Mouse (Mus musculus): ENCODE measurements around the gene Emc9. TPM values are rescaled to one million over a fixed set of nuclear protein-coding genes. Genes with fewer than 3 reads are reported as not detected.

Gene Emc9
- polyA plus RNA-seq, 1 experiment from 2014 or later, result 5.3 TPM

- Histone ChIP-seq H3K4me2 (ENCODE audit: low read depth, low read length) (no peak overlapping the region), H3K4me3 (ENCODE audit: low read depth, low read length) (no peak overlapping the region), H3K4me1 (ENCODE audit: control insufficient read depth, insufficient read depth, low read length) (no peaks in the 10 kb centered on the region), H3K27me3 (ENCODE audit: control insufficient read depth, insufficient read depth, low read length) (no peaks in the 10 kb centered on the region), H3K9me3 (replicated peaks; ENCODE audit: control insufficient read depth, low read length) (no peaks in the 10 kb centered on the region), H3K9ac (replicated peaks; ENCODE audit: low read length) (no peak overlapping the region), H3K27ac (replicated peaks; ENCODE audit: low read depth, low read length) (no peak overlapping the region), H3K36me3 (replicated peaks; ENCODE audit: control insufficient read depth, insufficient read depth, low read depth, low read length) (no peaks in the 10 kb centered on the region)
- ATAC-seq (replicated peaks; ENCODE audit: insufficient number of reproducible peaks, low FRiP score, low TSS enrichment, low read depth), result no peak
- no peak for DNase-seq (ENCODE audit: low spot score)
- 79% methylated on average over 7 of the region's 7 CpGs for WGBS
Observed at GRCm38 (mm10) chr14:55614565-55615178, 29.6 kb upstream of the Emc9 start.

- H3K9ac ChIP-seq (replicated peaks; ENCODE audit: low read length), result no peak overlapping the region
- H3K27ac ChIP-seq (replicated peaks; ENCODE audit: low read depth, low read length), result no peak overlapping the region
- no peaks in the 10 kb centered on the region for H3K9me3 ChIP-seq (replicated peaks; ENCODE audit: control insufficient read depth, low read length)
- 79% methylated on average over 6 of the region's 6 CpGs for WGBS
- DNase-seq (ENCODE audit: low spot score), result no peak
- no peak overlapping the region for H3K4me3 ChIP-seq (ENCODE audit: low read depth, low read length)
- no peaks in the 10 kb centered on the region; the same call in 1 of the 2 replicates for H3K36me3 ChIP-seq (replicated peaks; ENCODE audit: control insufficient read depth, insufficient read depth, low read depth, low read length)
- no peak for ATAC-seq (replicated peaks; ENCODE audit: insufficient number of reproducible peaks, low FRiP score, low TSS enrichment, low read depth)
- no peaks in the 10 kb centered on the region for H3K27me3 ChIP-seq (ENCODE audit: control insufficient read depth, insufficient read depth, low read length)
- H3K4me2 ChIP-seq (ENCODE audit: low read depth, low read length), result no peak overlapping the region
- no peaks in the 10 kb centered on the region for H3K4me1 ChIP-seq (ENCODE audit: control insufficient read depth, insufficient read depth, low read length)
Observed at GRCm38 (mm10) chr14:55613346-55613745, 28.2 kb upstream of the Emc9 start.

- WGBS, result 90% methylated on average over 6 of the region's 6 CpGs
- no peak for DNase-seq (ENCODE audit: low spot score)
Observed at GRCm38 (mm10) chr14:55608339-55608738, 23.2 kb upstream of the Emc9 start.

GRCm38 (mm10) chr14:55605743-55606459 lies 20.8 kb upstream of the Emc9 start:
- Histone ChIP-seq H3K4me2 (ENCODE audit: low read depth, low read length) (no peak overlapping the region), H3K27me3 (ENCODE audit: control insufficient read depth, insufficient read depth, low read length) (no peaks in the 10 kb centered on the region), H3K27ac (replicated peaks; ENCODE audit: low read depth, low read length) (no peak overlapping the region), H3K36me3 (replicated peaks; ENCODE audit: control insufficient read depth, insufficient read depth, low read depth, low read length) (peaks cover 6% of the 10 kb centered on the region), H3K4me3 (ENCODE audit: low read depth, low read length) (no peak overlapping the region), H3K4me1 (ENCODE audit: control insufficient read depth, insufficient read depth, low read length) (no peaks in the 10 kb centered on the region; the same call in 1 of the 2 replicates), H3K9me3 (replicated peaks; ENCODE audit: control insufficient read depth, low read length) (no peaks in the 10 kb centered on the region), H3K9ac (replicated peaks; ENCODE audit: low read length) (no peak overlapping the region)
- 92% methylated on average over 16 of the region's 16 CpGs for WGBS
- DNase-seq (ENCODE audit: low spot score) (no peak), ATAC-seq (replicated peaks; ENCODE audit: insufficient number of reproducible peaks, low FRiP score, low TSS enrichment, low read depth) (no peak)

More at GRCm38 (mm10) chr14:55608339-55608738, 23.2 kb upstream of the Emc9 start:
- Histone ChIP-seq H3K4me2 (ENCODE audit: low read depth, low read length) (no peak overlapping the region), H3K36me3 (replicated peaks; ENCODE audit: control insufficient read depth, insufficient read depth, low read depth, low read length) (peaks cover 3% of the 10 kb centered on the region), H3K4me3 (ENCODE audit: low read depth, low read length) (no peak overlapping the region), H3K9ac (replicated peaks; ENCODE audit: low read length) (no peak overlapping the region), H3K27ac (replicated peaks; ENCODE audit: low read depth, low read length) (no peak overlapping the region), H3K27me3 (ENCODE audit: control insufficient read depth, insufficient read depth, low read length) (no peaks in the 10 kb centered on the region), H3K9me3 (replicated peaks; ENCODE audit: control insufficient read depth, low read length) (no peaks in the 10 kb centered on the region), H3K4me1 (ENCODE audit: control insufficient read depth, insufficient read depth, low read length) (no peaks in the 10 kb centered on the region; the same call in 1 of the 2 replicates)
- ATAC-seq (replicated peaks; ENCODE audit: insufficient number of reproducible peaks, low FRiP score, low TSS enrichment, low read depth), result no peak

- no peak for DNase-seq (ENCODE audit: low spot score)
- no peaks in the 10 kb centered on the region for H3K9me3 ChIP-seq (replicated peaks; ENCODE audit: control insufficient read depth, low read length)
- no peaks in the 10 kb centered on the region; the same call in 1 of the 2 replicates for H3K4me1 ChIP-seq (ENCODE audit: control insufficient read depth, insufficient read depth, low read length)
- H3K27ac ChIP-seq (replicated peaks; ENCODE audit: low read depth, low read length), result no peak overlapping the region
- H3K36me3 ChIP-seq (replicated peaks; ENCODE audit: control insufficient read depth, insufficient read depth, low read depth, low read length), result peaks cover 6% of the 10 kb centered on the region
- WGBS, result 92% methylated on average over 11 of the region's 11 CpGs
- H3K9ac ChIP-seq (replicated peaks; ENCODE audit: low read length), result no peak overlapping the region
- H3K4me3 ChIP-seq (ENCODE audit: low read depth, low read length), result no peak overlapping the region
- H3K4me2 ChIP-seq (ENCODE audit: low read depth, low read length), result no peak overlapping the region
- no peak for ATAC-seq (replicated peaks; ENCODE audit: insufficient number of reproducible peaks, low FRiP score, low TSS enrichment, low read depth)
- no peaks in the 10 kb centered on the region for H3K27me3 ChIP-seq (ENCODE audit: control insufficient read depth, insufficient read depth, low read length)
Observed at GRCm38 (mm10) chr14:55604823-55605222, 19.7 kb upstream of the Emc9 start.

GRCm38 (mm10) chr14:55603633-55604576 lies 18.8 kb upstream of the Emc9 start:
- peak overlapping the region; percentile 18; the same call in 1 of the 2 replicates for H3K4me3 ChIP-seq (ENCODE audit: low read depth, low read length)
- peak overlapping the region; percentile 50 for H3K9ac ChIP-seq (replicated peaks; ENCODE audit: low read length)
- H3K9me3 ChIP-seq (replicated peaks; ENCODE audit: control insufficient read depth, low read length), result no peaks in the 10 kb centered on the region
- H3K4me2 ChIP-seq (ENCODE audit: low read depth, low read length), result peak overlapping the region; percentile 24
- DNase-seq (ENCODE audit: low spot score) (peak; percentile 91), ATAC-seq (replicated peaks; ENCODE audit: insufficient number of reproducible peaks, low FRiP score, low TSS enrichment, low read depth) (peak; percentile 80)
- WGBS, result 20% methylated on average over 19 of the region's 19 CpGs
- peaks cover 10% of the 10 kb centered on the region for H3K36me3 ChIP-seq (replicated peaks; ENCODE audit: control insufficient read depth, insufficient read depth, low read depth, low read length)
- no peaks in the 10 kb centered on the region; the same call in 1 of the 2 replicates for H3K4me1 ChIP-seq (ENCODE audit: control insufficient read depth, insufficient read depth, low read length)
- H3K27me3 ChIP-seq (ENCODE audit: control insufficient read depth, insufficient read depth, low read length), result no peaks in the 10 kb centered on the region
- H3K27ac ChIP-seq (replicated peaks; ENCODE audit: low read depth, low read length), result peak overlapping the region; percentile 22

- Histone ChIP-seq H3K9me3 (replicated peaks; ENCODE audit: control insufficient read depth, low read length) (no peaks in the 10 kb centered on the region), H3K4me3 (ENCODE audit: low read depth, low read length) (peak within 1 kb of the TSS; percentile 18; the same call in 1 of the 2 replicates), H3K4me2 (ENCODE audit: low read depth, low read length) (peak within 1 kb of the TSS; percentile 24), H3K27me3 (ENCODE audit: control insufficient read depth, insufficient read depth, low read length) (no peaks in the 10 kb centered on the region), H3K4me1 (ENCODE audit: control insufficient read depth, insufficient read depth, low read length) (no peaks in the 10 kb centered on the region; the same call in 1 of the 2 replicates), H3K9ac (replicated peaks; ENCODE audit: low read length) (peak within 1 kb of the TSS; percentile 50), H3K36me3 (replicated peaks; ENCODE audit: control insufficient read depth, insufficient read depth, low read depth, low read length) (peaks cover 11% of the 10 kb centered on the region), H3K27ac (replicated peaks; ENCODE audit: low read depth, low read length) (peak within 1 kb of the TSS; percentile 22)
- ATAC-seq (replicated peaks; ENCODE audit: insufficient number of reproducible peaks, low FRiP score, low TSS enrichment, low read depth) (no peak), DNase-seq (ENCODE audit: low spot score) (no peak)
- WGBS, result 87% methylated on average over 7 of the region's 7 CpGs
Observed at GRCm38 (mm10) chr14:55603271-55603632, 18.1 kb upstream of the Emc9 start, which contains the start of gene Irf9. Irf9 (plus strand) TSS chr14:55603571.

Data from embryonic facial prominence, embryonic 11.5 days (tissue).